Mouse (Mus musculus) myocyte (in vitro differentiated cells): ENCODE measurements around the gene Thada.

Experiments
- CEBPB ChIP-seq: IDR thresholded peaks from 2 replicates; pipeline ENCODE4 v1.6.1; 2011; ENCODE audit warnings: mild to moderate bottlenecking, moderate library complexity; ENCODE audit not compliant: poor library complexity, insufficient read depth, severe bottlenecking
- E2F4 ChIP-seq: IDR thresholded peaks from one replicate; pipeline ENCODE4 v1.6.1; 2011; ENCODE audit warnings: mild to moderate bottlenecking, control low read depth, moderate library complexity; ENCODE audit not compliant: insufficient read depth
- MAX ChIP-seq: IDR thresholded peaks from one replicate; pipeline ENCODE4 v1.6.1; 2011; ENCODE audit warnings: low read depth, mild to moderate bottlenecking, control low read depth
- MYOD1 ChIP-seq, 3 experiments: IDR thresholded peaks; one replicate each; pipeline ENCODE4 v1.6.1; 2011; ENCODE audit warnings: control low read depth in 2 of 3, low read depth in 2 of 3, mild to moderate bottlenecking in 2 of 3, moderate library complexity in 1 of 3; ENCODE audit not compliant: insufficient read length in 2 of 3, control insufficient read depth in 1 of 3
- MYOG ChIP-seq, 3 experiments: IDR thresholded peaks; one replicate each; pipeline ENCODE4 v1.6.1; 2011; ENCODE audit warnings: control low read depth in 2 of 3, low read depth in 2 of 3, mild to moderate bottlenecking in 2 of 3; ENCODE audit not compliant: insufficient read length in 2 of 3, control insufficient read depth in 1 of 3, insufficient read depth in 1 of 3
- POLR2A ChIP-seq: IDR thresholded peaks from one replicate; pipeline ENCODE4 v1.6.1; 2011; ENCODE audit warnings: low read depth, mild to moderate bottlenecking, control low read depth, moderate library complexity; ENCODE audit not compliant: insufficient read length
- POLR2AphosphoS2 ChIP-seq: IDR thresholded peaks from one replicate; pipeline ENCODE4 v1.6.1; 2011; ENCODE audit warnings: low read depth, control low read depth; ENCODE audit not compliant: insufficient read length
- REST ChIP-seq: IDR thresholded peaks from one replicate; pipeline ENCODE4 v1.6.1; 2011; ENCODE audit warnings: mild to moderate bottlenecking, control low read depth, moderate library complexity; ENCODE audit not compliant: insufficient read depth, insufficient read length
- SRF ChIP-seq: IDR thresholded peaks from one replicate; pipeline ENCODE4 v1.6.1; 2011; ENCODE audit warnings: low read depth; ENCODE audit not compliant: control insufficient read depth, insufficient read length
- TCF12 ChIP-seq: IDR thresholded peaks from one replicate; pipeline ENCODE4 v1.6.1; 2011; ENCODE audit warnings: mild to moderate bottlenecking, control low read depth; ENCODE audit not compliant: poor library complexity, insufficient read depth, severe bottlenecking
- TCF3 ChIP-seq: IDR thresholded peaks from one replicate; pipeline ENCODE4 v1.6.1; 2011; ENCODE audit warnings: low read depth, control low read depth; ENCODE audit not compliant: insufficient read length
- USF1 ChIP-seq: IDR thresholded peaks from one replicate; pipeline ENCODE4 v1.6.1; 2011; ENCODE audit warnings: low read depth, mild to moderate bottlenecking, control low read depth, moderate library complexity

- no peak for TF ChIP-seq CEBPB
- TF ChIP-seq MAX = no peak
- TF ChIP-seq TCF12 = no peak
- TF ChIP-seq USF1 = no peak
- no peak for TF ChIP-seq POLR2AphosphoS2
- no peak for TF ChIP-seq MYOD1 (IDR thresholded peaks at IDR 0.05; ENCODE audit: control insufficient read depth in 1 of 3, insufficient read length in 2 of 3, low read depth in 2 of 3)
- TF ChIP-seq POLR2A = no peak
- TF ChIP-seq TCF3 = no peak
- TF ChIP-seq E2F4 = no peak
- no peak for TF ChIP-seq SRF
- no peak for TF ChIP-seq REST
- no peak for TF ChIP-seq MYOG (IDR thresholded peaks at IDR 0.05; ENCODE audit: control insufficient read depth in 1 of 3, insufficient read depth in 1 of 3, insufficient read length in 2 of 3, low read depth in 2 of 3)
Observed at GRCm38 (mm10) chr17:84322176-84322575, 143.8 kb downstream of the Thada start.
